Mouse (Mus musculus) kidney, adult 11 months (tissue): Measurements from ENCODE around the gene Rad54l.
A peak's percentile ranks its signal among the peaks of the same experiment; 100 is the strongest.

Source experiments
- DNase-seq: peaks from one replicate; pipeline ENCODE4 v3.0.0; 2022

Gene Rad54l

DNA sequence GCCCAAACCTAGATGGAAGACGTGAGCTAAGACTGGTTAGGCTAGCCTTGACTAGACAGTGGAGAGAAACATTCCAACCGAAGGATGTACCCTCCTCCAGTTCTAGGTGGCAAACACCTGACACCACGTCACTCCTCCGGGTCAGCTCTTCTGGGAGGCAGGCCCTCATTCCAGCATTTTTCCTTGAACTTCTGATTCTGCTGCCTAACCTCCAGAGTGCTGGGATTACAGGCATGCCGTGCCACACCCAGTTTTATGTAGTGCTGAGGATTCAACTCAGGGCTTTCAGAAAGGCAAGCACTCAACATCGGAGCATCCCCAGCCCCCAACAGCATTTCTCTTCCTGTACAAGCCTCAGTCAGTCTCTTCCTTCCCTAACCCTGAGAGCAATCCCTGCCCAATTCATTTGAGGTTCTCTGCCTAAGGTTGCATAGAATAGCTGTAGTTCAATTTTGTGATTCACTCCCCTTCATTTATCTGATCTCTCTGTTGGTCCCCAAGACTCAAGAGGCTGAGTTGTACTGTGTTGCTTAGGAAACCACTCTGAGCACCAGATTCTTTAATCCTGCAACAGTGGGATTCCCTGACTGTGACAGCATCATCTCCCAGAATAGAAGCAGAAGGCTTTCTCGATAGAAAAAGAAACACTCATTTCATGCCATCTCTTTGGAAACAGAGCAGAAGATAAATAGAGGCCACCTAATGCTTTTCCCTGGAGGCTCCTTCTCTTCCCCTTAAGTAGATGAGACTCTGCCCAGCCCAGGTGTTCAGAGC is 17.5 kb upstream of the Rad54l start:
- no peak for DNase-seq

DNA sequence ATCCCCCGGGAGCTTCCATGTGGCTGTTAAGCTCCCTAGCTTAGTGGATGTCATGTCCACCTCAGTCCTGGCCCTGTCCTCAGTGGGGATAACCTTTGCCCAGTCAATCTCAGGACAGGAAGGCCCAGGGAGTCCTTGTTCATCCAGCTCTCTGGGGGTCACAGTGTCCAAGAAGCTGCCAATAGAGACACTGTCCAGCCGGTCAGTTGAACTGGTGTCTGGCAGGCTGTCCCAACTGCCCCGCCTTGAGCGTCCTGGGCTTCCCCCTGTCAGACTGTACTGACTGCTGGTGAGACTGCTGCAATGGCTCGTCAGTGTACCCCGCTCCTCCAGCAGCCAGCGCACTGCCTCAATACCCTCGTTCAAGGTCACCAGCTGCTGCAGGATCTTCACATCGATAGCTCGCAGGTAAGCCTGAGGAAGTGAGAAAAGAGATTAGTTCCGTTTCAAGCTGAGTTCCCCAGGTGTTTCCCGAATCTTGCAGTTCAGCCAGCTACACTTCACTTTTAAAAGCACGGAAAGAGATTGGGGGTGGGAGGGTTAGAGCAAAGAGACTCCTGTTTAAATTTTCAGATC is 14.0 kb upstream of the Rad54l start:
- no peak for DNase-seq

DNA sequence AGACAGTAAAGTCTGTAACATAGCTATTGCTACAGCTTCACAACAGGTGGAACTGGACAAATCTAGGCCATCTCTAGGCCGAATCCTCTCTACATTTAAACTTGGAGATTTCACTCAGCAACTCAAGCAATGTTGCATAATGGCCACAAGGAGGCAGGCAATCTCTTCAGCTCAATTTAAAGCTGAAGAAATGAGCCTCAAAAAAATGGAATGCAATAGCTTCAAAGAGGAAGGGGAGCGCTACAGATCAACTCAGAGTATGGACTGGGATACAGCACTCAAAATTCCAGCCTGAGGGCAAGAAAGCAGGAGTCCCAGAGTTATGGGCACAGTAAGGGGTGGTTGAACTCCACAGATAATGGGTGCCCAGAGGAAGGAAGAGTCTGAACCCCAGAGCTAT is 11.5 kb upstream of the Rad54l start:
- DNase-seq = no peak

DNA sequence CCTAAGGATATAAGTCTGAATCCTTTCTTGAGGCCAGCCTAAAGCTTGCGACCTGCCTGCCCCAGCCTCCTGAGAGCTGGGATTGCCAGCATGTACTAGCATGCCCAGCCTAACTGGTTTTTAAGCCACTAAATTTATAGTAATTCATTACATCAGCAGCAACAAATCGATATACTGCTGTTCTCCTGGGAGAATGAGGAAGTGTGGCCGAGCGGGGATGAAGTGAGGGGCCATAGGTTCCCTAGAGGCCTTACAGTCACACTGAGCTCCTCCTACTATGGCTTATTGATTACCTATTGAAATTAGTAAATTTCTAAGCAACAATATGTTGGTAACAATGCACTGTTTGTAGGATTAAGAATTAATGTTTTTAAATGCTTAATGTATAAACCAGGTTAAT is 9.6 kb upstream of the Rad54l start:
- no peak for DNase-seq

DNA sequence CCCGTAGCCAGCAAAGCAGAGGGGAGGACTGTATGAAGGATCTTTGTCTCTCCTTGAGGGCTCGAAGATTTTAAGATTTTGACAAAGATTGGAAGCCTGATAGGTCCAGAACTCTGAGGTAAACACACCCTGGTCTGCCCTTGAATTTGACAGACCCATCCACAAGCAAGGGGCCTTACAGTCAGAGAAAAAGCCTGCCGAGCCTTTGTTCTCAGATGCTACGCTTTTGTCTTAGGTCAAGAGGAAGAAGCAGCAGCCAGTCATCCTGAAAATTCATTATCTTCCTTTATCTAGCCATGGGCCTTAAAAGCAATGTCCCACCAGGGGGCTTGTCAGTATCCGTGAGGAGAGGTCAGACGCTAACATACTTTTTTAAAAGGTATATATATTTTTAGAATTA is 4.5 kb upstream of the Rad54l start:
- no peak for DNase-seq

DNA sequence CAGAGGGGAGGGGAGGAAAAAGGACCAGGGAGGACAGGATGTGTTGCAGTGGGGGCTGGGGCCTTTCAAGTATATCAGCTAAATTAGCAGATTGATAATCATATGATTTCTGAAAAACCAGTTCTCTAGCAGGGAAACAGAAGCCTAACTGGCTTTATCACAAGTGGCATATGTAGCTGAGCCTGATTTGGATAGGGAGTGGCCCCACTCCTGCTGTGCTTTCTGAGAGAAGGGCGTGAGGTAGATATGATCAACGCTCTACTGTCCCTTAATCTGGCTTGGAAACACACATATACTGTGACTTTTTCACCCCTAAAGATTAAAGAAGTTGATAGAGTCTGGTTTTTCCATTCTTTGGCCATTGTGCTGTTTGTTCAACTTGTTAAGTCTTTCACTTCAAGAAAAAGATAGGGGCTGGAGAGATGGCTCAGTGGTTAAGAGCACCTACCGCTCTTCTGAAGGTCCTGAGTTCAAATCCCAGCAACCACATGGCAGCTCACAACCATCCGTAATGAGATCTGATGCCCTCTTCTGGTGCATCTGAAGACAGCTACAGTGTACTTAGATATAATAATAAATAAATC is 2.4 kb upstream of the Rad54l start:
- no peak for DNase-seq

DNA sequence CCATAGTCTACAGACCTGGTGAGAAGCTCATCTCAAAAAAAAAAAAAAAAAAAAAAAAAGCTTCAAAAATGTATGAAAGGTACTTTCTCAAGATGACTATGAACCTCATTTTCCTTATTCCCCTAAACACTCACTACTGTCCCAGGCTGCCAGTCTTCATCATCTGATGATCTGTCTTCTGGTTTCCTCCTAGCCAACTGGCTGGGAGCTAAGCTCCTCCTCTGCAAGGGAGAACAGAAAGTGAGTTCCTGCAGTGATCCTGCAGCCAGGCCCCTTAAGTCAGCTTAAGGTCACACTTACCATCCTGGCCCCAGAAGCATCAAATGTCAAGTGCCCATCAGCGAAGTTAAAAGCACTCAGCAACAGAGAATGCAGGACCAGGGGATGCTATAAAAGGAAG is 728 bp downstream of the Rad54l start:
- DNase-seq = no peak

DNA sequence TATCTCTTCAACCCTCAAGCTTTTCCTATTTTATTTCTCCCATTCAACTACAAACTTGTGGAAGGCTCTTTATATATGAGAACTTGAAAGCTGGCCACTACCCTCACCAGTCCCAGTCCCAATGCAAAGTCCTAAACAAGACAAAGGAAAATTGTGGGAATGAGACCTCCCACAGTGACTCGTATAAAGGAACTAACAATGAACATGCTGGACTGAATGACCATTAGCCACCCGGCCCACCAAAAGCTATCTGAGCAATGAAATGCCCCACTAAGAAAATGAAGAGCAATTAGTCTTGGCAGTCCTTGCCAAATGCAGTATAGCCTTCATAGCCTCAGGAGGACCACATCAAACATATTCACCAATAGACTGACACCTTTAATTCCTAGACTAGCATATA is 12.0 kb downstream of the Rad54l start:
- DNase-seq = no peak

DNA sequence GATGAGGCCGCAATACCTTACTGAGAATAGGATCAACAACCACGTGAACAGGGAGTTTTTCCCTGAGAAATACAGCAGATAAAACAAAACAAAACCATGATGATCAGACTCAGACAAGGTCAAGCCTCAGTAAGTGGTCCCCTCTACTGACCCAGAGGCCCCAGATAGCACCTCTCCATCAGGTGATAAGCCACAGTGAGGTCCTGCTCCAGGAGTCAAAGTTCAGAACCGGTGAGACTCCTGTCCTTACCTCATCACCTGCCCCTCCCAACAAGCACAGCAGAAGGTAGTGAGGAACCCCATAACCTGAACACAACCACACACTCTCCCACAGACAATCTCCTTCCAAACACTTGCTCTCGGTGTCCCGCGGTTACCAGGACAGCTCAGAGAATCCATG is 12.8 kb downstream of the Rad54l start:
- DNase-seq = no peak

DNA sequence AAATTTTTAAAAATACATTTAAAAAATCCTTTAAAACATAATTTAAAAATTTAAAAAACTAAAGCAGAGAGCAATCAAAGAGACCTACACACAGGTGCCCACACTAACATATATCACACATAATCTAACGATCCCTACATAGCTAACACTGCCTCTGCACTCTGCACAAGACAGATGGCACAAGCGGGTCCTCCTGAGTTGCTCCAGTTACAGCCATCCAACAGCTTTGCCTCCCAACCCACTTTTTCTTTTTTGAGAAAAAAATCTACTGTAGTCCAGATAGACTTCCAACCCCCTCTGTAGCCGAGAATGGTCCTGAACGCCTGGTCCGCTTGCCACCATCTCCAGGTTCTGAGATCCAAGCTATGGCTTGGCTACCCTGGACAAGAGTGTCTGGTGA is 18.2 kb downstream of the Rad54l start:
- no peak for DNase-seq

DNA sequence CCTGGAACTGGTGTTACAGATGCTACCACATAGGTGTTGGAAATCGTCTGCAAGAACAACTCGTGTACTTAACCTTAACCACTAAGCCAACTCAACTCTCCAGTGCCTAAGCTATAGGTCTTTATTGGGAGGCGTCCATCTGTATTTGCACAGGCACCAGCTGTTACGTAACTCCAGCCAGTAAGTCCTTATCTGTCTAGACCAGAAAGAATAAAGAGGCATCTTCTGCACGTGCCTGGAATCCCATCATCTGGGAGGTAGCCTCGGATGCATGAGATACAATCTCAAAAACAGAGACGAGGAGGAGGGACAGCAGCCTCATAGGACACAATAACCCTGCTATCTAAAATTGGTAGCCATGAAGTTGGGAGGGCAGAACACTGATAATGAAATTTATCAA is 22.5 kb downstream of the Rad54l start:
- no peak for DNase-seq

DNA sequence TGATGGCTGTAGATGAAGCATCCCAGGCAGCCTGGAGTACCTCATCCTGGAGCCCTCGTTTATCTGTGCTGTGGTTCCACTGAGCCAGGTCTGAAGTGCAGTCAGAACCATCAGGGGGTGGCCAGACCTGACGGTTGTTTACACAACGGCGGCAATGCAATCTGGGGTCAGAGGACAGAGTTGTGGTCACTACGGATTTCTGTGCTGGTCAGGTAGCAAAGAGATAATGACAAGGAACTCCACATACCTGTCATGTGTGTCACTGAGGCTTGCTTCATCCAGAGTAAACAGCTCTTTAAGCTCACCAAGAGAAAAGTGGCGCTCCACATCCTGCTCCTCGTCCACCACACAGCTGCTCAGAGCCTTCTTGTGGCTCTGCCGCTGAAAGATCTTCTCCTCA is 26.3 kb downstream of the Rad54l start:
- no peak for DNase-seq

DNA sequence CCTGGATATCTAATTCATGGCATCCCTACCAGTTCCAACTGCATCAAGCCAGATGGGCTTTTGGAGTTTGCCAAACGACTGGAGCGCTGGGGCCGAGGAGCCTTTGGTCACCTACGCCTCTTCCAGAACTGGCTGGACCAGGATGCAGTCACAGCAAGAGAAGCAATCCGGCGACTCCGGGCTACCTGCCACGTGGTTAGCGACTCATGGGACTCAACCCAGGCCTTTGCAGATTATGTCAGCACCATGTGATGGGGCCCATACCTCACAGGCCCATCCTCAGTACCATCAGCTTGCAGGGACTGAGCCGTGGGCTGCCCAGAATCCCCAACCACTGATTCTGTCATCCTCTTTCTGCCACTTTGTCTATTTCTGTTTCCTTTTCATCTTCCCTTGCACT is 27.2 kb downstream of the Rad54l start:
- DNase-seq = no peak

DNA sequence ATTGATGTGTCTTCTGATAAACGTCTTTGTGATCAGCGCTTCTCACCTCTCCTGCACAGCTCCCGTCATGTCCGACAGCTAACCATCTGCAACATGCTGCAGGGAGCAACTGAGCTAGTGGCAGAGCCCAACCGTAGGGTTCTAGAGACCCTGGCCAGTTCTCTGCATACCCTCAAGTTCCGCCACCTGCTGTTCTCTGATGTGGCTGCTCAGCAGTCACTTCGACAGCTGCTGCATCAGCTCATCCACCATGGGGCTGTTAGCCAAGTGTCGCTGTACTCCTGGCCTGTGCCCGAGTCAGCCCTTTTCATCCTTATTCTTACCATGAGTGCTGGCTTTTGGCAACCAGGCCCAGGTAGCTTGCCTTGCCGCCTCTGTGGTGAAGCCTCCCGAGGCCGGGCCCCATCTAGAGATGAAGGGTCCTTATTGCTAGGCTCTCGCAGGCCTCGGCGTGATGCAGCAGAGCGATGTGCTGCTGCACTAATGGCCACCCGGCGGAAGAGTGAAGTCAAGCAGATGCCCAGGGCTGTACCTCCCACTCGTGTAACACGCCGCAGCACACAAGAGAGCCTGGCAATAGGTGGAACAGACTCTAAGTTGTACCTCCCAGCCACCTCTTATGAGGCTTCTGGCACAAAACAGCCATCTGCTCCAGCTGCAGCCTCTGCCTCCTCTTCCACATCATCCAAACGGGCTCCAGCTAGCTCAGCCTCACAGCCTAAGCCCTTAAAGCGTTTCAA is 34.8 kb downstream of the Rad54l start:
- no peak for DNase-seq

DNA sequence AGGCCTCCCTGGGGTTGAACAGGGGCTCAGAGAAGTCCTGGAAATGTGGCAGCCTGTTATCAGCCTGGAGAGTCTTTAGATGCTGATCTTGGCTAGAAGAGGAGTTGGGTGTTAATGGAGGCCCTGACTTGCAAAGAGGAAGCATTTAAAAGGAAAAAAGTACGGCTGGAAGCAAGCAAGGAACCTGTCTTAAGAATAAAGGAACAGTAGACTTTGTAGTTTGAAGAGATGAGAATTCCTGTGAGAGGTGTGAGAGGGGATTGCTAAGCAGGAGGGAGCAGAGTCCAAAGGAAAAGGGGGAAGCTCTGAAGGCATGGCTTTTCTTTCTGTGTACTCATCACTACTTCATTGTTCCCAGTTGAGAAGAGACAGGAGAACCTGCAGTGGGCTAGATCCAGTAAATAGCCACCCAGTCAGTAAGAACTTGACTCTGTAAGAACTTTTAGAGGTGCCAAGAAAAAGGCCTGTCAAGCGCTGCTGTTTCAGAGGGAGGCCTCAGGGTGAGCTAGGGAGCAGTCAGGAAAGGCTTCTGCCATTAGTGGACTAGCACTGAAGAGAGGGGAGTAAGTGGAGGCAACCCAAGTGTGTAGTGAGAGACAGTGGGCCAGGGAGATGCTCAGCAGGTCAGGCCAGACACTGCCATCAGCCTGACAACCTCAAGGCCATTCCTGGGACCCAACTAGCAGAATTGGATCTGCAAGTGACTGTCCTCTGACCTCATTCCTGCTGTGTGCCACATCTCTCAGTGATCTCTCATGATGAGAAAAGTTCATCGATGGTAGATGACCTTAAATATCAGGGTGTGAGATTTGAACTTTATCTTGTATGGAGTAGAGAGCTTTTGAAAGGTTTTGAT is 46.0 kb downstream of the Rad54l start:
- DNase-seq = peak; percentile 23

DNA sequence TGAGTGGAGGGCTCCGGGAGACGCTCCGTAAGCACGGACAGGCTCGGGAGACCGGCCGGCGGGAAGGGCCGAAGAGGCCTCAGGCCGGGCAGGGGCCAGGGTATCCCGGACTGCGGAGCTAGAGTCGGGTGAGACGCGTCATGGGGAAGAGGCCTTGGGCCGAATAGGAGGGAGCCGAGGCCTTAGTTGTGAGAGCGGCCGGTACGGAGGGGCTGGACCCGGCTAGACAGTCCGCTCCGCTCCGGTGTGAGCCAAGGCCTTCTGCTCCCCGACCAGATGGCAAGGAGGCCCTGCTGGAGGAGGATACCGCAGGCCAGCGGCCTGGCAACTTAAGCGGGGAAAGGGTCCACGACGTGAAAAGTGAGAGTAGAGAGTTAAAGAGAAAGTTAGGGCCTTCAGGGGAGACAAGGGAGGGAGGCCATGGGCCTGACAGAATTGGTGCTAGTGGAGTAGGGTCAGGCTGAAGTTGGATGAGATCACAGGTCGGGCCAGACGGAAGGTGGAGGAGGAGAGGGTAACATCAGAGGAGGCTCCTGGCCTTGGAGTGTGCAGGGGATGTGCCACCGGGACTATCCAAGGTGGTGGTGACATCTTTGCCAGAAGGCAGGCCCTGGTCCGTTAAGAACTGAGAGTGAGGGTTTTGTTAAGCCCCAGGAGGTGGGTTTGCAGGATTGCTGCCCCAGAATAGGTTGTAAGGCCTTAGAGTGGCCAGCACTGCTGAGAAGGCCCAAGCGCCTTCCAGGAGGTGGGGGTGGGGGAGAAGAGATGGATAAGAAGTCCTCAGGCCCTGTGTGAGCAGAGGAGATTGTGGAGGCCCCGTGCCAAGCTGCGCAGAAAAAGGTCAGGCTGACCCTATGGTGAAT is 46.9 kb downstream of the Rad54l start:
- peak; percentile 40 for DNase-seq

DNA sequence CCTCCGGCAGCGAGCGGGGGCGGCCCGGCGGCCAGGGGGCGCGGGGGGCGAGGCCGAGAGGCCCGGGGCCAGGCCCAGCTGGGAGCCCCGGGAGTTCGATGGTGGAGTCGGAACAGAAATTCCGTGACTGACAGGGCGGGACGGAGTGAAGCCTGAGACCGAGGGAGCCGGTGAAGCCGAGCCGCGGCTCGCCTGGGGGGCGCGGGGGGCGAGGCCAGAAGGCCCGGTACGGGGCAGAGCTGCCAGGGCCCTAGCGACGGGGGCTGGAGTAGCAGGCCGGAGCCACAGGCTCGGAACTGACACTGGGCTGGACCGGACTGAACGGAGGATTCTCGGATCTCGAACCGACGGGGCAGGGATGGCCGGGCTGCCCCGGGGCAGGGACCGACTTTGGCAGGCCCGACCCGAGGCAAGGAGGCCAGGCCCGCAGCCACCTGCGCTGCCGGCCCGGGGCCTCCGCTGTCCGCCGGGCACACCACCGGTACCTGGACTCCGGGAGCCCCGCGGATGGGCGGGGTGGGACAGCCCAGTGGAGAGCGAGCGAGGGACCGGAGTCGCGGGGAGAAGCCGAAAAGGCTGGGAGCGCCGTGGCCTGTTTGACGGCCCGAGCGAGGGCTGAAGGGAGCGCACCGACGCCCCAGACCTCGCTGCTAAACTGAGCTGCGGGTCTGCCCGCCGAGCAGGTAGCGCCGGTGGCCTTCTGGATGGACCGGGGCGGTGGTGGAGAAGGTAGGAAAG is 47.7 kb downstream of the Rad54l start:
- peak; percentile 68 for DNase-seq

DNA sequence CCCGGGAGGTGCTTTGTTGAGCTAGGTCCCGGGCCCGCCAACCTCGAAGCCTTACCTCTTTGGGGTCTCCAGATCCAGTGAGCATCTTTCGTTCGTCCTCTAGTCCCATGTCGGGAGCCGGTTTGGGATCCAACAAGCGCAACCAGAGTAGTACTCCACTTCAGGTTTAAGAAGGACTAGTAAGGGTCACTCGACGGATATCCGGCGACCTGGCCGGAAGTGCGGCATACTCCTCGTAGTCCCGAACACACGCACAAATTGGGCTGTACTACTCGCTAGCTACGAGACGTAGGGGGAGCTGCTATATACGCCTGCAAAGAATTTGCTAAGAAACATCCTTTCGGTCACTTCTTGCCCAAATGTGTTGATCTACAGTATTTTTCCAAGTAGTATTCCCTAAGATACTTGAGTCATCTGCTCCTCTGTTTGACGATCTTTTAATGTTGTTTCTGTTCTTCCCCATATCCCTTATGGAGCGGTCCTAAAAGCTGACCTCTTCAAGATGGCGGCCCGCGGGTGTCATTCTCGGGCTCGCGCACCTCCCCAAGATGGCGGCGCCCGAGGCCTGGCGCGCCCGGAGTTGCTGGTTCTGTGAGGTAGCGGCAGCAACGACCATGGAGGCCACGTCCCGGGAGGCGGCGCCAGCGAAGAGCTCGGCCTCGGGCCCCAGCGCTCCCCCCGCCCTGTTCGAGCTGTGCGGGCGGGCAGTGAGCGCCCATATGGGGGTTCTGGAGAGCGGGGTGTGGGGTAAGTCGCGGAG is 48.4 kb downstream of the Rad54l start, which contains the start of the genes Uqcrh and Lrrc41:
Gene Uqcrh, minus strand, starts transcription at position 211 of the 760 bp plus-strand sequence.
Gene Lrrc41, plus strand, starts transcription at position 409 of the 760 bp plus-strand sequence.
- peak; percentile 94 for DNase-seq

DNA sequence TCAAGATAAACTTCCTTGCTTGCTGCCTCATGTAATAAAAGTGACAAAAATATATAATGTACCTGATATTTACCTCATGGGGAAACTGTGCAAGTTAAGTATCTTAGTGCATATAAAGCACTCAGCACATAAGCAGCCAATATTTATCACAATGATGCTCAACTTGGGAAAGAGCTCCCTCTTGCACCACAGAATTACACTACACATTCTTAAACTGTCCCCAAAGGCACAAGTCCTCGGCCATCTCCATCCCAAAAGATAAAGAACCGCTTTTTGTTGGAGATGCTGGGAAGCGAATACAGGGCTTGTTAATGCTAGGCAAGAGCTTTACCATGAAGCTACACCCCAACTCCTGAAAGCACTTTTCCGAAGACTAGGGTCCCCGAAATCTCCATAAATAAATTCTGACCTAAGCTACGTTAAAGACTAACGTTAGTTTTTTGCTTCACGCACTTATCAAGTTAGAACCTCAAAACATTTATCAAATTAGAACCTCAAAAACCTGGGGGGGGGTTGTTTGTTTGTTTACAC is 49.3 kb downstream of the Rad54l start:
- no peak for DNase-seq

DNA sequence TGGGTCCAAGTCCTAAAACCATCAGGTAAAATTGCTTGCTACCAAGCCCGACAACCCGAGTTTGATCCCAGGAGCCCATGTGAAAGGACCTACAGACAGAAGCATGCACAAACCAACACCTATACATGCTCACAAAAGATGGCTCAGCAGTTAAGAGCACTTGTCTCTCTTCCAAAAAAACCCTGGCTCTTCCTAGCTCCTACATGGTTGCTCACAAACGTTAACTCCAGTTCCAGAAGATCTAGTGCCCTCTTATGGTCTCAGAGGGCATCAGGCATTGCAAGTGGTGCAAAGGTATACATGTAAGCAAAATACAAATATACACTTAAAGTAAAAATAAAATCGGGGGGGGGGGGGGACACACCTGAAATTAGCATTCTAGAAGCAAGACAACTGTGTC is 50.3 kb downstream of the Rad54l start:
- DNase-seq = no peak
